Mouse (Mus musculus) lung, postnatal 0 days (tissue): ENCODE results near the gene Aamdc.

Experiments used
- CTCF ChIP-seq: IDR thresholded peaks from 2 replicates; pipeline ENCODE4 v1.5.1; 2016; ENCODE audit warnings: antibody characterized with exemption, mild to moderate bottlenecking
- EP300 ChIP-seq: IDR thresholded peaks from 2 replicates; pipeline ENCODE4 v1.6.1; 2016; ENCODE audit warnings: antibody characterized with exemption, mild to moderate bottlenecking, control low read depth

- TF ChIP-seq CTCF: peak; percentile 76
- 0 out of 2 replicates have a peak, but pooled peaks have one; percentile 16 for TF ChIP-seq EP300
These were observed at the start of gene Aamdc, which contains the start of gene Rsf1 for GRCm38 (mm10) chr7:97579067-97579975.
